Mouse (Mus musculus) bone marrow, adult 2 months (tissue): Measurements from ENCODE around the gene Ethe1. TPM values are rescaled to one million over a fixed set of nuclear protein-coding genes. Genes with fewer than 3 reads are reported as not detected.
A peak's percentile ranks its signal among the peaks of the same experiment; 100 is the strongest.

Source experiments
- H3K27ac ChIP-seq: fragments of 200-500 bp; 2 replicates; pipeline ENCODE4 v1.5.1; 2012; ENCODE audit warnings: low read depth, mild to moderate bottlenecking, control low read depth, inconsistent platforms, low read length; ENCODE audit not compliant: control insufficient read depth, poor library complexity, insufficient read depth
- H3K4me1 ChIP-seq: fragments of 200-500 bp; 2 replicates; pipeline ENCODE4 v1.6.1; 2011; ENCODE audit warnings: low read length; ENCODE audit not compliant: control insufficient read depth, insufficient read depth
- H3K4me3 ChIP-seq: fragments of 200-500 bp; replicated peaks from 2 replicates; pipeline ENCODE3; 2011; ENCODE audit warnings: mild to moderate bottlenecking, low read depth, low read length, control low read depth; ENCODE audit not compliant: control insufficient read depth
- CTCF ChIP-seq: fragments of 200-500 bp; IDR thresholded peaks from 2 replicates; pipeline ENCODE4 v1.5.1; 2011; ENCODE audit warnings: low read length, control low read depth; ENCODE audit not compliant: control insufficient read depth, insufficient read depth
- POLR2A ChIP-seq: fragments of 200-500 bp; IDR thresholded peaks from 2 replicates; pipeline ENCODE4 v1.6.1; 2011; ENCODE audit warnings: low read depth, mild to moderate bottlenecking, control low read depth, low read length, borderline replicate concordance; ENCODE audit not compliant: control insufficient read depth
- WGBS: fragments of 180-500 bp; shearing (Covaris S2); methylation state at CpG from one replicate; pipeline ENCODE4 v1.1.7; 2018; 5-methylcytosine and 5-hydroxymethylcytosine counted together
- polyA plus RNA-seq: library from polyadenylated mRNA; stranded (reverse); fragments of >200 nt; gene quantifications from 2 replicates; pipeline ENCODE4 v1.2.4, GENCODE M21; 2011; ENCODE audit warnings: low replicate concordance; ENCODE audit not compliant: missing spikeins, insufficient read depth, insufficient read length

Ethe1 gene
- polyA plus RNA-seq, 1 experiment = 25.9 TPM

GRCm38 (mm10) chr7:24599211-24600067 is 12.1 kb downstream of the Ethe1 start:
- Histone ChIP-seq H3K4me1 (peaks cover 1% of the 10 kb centered on the region), H3K4me3 (no peak overlapping the region), H3K27ac (no peak overlapping the region)
- WGBS = 89% methylated on average over 15 of the region's 15 CpGs
- TF ChIP-seq CTCF (peak; percentile 39; the same call in 1 of the 2 replicates), POLR2A (no peak)

- 4% methylated on average over 13 of the region's 13 CpGs for WGBS
- TF ChIP-seq POLR2A (peak; percentile 52; the same call in 1 of the 2 replicates), CTCF (peak; percentile 100)
- H3K27ac ChIP-seq = no peak overlapping the region
- H3K4me3 ChIP-seq = no peak overlapping the region
- peaks cover 1% of the 10 kb centered on the region for H3K4me1 ChIP-seq
Observed at GRCm38 (mm10) chr7:24600941-24601597, 13.7 kb downstream of the Ethe1 start.

GRCm38 (mm10) chr7:24605561-24605960 is 18.2 kb downstream of the Ethe1 start:
- TF ChIP-seq POLR2A (no peak), CTCF (no peak)
- H3K4me1 ChIP-seq = peaks cover 3% of the 10 kb centered on the region
- no peak overlapping the region for H3K27ac ChIP-seq
- WGBS = 87% methylated on average over 7 of the region's 7 CpGs
- H3K4me3 ChIP-seq = no peak overlapping the region

- H3K4me1 ChIP-seq = peaks cover 3% of the 10 kb centered on the region
- TF ChIP-seq POLR2A = no peak
- TF ChIP-seq CTCF = no peak
- H3K27ac ChIP-seq = no peak overlapping the region
- no peak overlapping the region for H3K4me3 ChIP-seq
- 75% methylated on average over 7 of the region's 7 CpGs for WGBS
Observed at GRCm38 (mm10) chr7:24606046-24606445, 18.7 kb downstream of the Ethe1 start.

GRCm38 (mm10) chr7:24608017-24608416 is 20.7 kb downstream of the Ethe1 start:
- Histone ChIP-seq H3K4me3 (peak overlapping the region; percentile 10), H3K4me1 (peaks cover 2% of the 10 kb centered on the region; the same call in 1 of the 2 replicates), H3K27ac (peak overlapping the region; percentile 37; the same call in 1 of the 2 replicates)
- 36% methylated on average over 6 of the region's 6 CpGs for WGBS
- TF ChIP-seq CTCF = no peak
- no peak for TF ChIP-seq POLR2A

GRCm38 (mm10) chr7:24608561-24608960 is 21.2 kb downstream of the Ethe1 start:
- Histone ChIP-seq H3K27ac (peak overlapping the region; percentile 37), H3K4me1 (peaks cover 2% of the 10 kb centered on the region; the same call in 1 of the 2 replicates), H3K4me3 (peak overlapping the region; percentile 10)
- TF ChIP-seq POLR2A (no peak), CTCF (no peak)
- WGBS = 16% methylated on average over 8 of the region's 8 CpGs

GRCm38 (mm10) chr7:24610144-24610878 is 23.0 kb downstream of the Ethe1 start, which contains the start of gene Phldb3:
TSS of gene Phldb3 (plus strand) at chr7:24610763.
- H3K4me3 ChIP-seq = peak within 1 kb of the TSS; percentile 92
- H3K4me1 ChIP-seq = peaks cover 2% of the 10 kb centered on the region; the same call in 1 of the 2 replicates
- WGBS = 2% methylated on average over 26 of the region's 27 CpGs
- peak within 1 kb of the TSS; percentile 66 for H3K27ac ChIP-seq
- TF ChIP-seq CTCF (no peak), POLR2A (peak; percentile 39; the same call in 1 of the 2 replicates)

- under 1% methylated on average over 36 of the region's 36 CpGs for WGBS
- peak overlapping the region; percentile 92 for H3K4me3 ChIP-seq
- peaks cover 2% of the 10 kb centered on the region; the same call in 1 of the 2 replicates for H3K4me1 ChIP-seq
- peak overlapping the region; percentile 66 for H3K27ac ChIP-seq
- TF ChIP-seq CTCF = no peak
- peak; percentile 54; the same call in 1 of the 2 replicates for TF ChIP-seq POLR2A
Observed at GRCm38 (mm10) chr7:24610879-24611494, 23.6 kb downstream of the Ethe1 start.
